Mouse (Mus musculus) cerebellum, adult 2 months (tissue): ENCODE results near the gene Tspan9.

Experiments
- CTCF ChIP-seq: fragments of 200-500 bp; IDR thresholded peaks from 2 replicates; pipeline ENCODE4 v1.5.1; 2011; ENCODE audit warnings: low read depth, mild to moderate bottlenecking, control low read depth, low read length, moderate library complexity, borderline replicate concordance; ENCODE audit not compliant: insufficient read depth
- POLR2A ChIP-seq: fragments of 200-500 bp; IDR thresholded peaks from 2 replicates; pipeline ENCODE4 v1.6.1; 2011; ENCODE audit warnings: low read length, control low read depth, borderline replicate concordance; ENCODE audit not compliant: insufficient read depth

DNA sequence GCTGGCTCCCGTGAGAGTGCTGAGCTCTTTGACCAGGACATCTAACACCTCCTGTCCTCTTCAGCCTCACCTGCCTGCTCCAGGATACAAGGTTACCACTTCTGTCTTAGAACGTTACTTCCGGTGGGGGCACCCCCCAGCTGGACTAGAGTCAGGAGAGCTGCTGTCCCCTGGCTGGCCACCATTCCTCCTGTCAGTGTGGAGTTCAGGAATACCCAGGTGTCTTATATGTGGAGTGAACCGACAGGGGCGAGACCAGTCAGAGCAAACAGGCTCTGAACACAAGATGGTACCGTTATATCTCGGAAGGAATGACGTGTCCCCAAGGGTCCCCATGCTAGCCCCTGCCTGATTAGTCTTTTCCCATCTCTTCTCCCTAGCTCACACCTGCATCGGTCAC, 106.8 kb downstream of the Tspan9 start:
- no peak for TF ChIP-seq CTCF
- no peak for TF ChIP-seq POLR2A
